Mouse (Mus musculus): ENCODE results near the gene Slc27a5. TPM values are rescaled to one million over a fixed set of nuclear protein-coding genes. Genes with fewer than 3 reads are reported as not detected.

Slc27a5 gene
- total RNA-seq, 2 experiments from 2014 or later, result not detected

GRCm38 (mm10) chr7:12943488-12943887 is 54.5 kb downstream of the Slc27a5 start:
- intact Hi-C loops (cut with DNase I), result no loop called here
- DNase-seq, result no peak

DNA sequence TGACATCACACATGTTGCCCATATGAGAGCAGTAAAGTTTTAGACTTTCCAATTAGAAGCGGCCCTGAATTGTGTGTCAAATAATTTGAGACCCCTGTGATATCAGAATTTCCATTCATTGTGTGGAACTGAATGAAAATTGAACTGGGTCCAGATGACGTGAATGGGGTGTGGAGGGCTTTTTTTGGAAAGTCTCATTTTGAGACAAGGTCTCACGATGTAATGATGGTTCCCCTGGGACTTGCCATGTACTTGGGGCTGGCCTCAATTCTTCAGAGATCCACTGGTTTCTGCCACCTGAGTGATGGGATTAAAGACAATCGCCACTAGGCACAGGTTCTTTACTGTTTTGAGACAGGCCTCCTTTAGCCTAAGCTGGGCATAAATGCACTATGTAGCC is 57.4 kb downstream of the Slc27a5 start:
- no peak for DNase-seq
- intact Hi-C loops (cut with DNase I), result no loop called here

Other genes with a start within 250 kb of the Slc27a5 start
- 1 to 10 TPM; 1.4 TPM for gene Zscan18, start 194.6 kb downstream of the Slc27a5 start, total RNA-seq (2021)
- gene Zfp329, start 179.3 kb downstream of the Slc27a5 start, total RNA-seq (2021), result 1 to 10 TPM; 8.6 to 9.3 TPM
- 10 to 100 TPM; 15.1 to 17.3 TPM for gene Zfp110, start 163.4 kb downstream of the Slc27a5 start, total RNA-seq (2021)
- 1 to 10 TPM; 3.9 to 4.0 TPM for gene Zfp128, start 117.0 kb downstream of the Slc27a5 start, total RNA-seq (2021)
- 1 to 10 TPM; 6.6 to 6.8 TPM for gene Zscan22, start 100.4 kb downstream of the Slc27a5 start, total RNA-seq (2021)
- 100 to 1,000 TPM; 536 to 584 TPM for gene Rps5, start 75.9 kb downstream of the Slc27a5 start, total RNA-seq (2021)
- under 1 TPM; 0.22 to 0.29 TPM for gene Rnf225, start 70.8 kb downstream of the Slc27a5 start, total RNA-seq (2021)
- gene Zfp324, start 32.4 kb downstream of the Slc27a5 start, total RNA-seq (2021), result 1 to 10 TPM; 4.1 to 4.5 TPM
- 1 to 10 TPM; 2.6 to 3.3 TPM for gene Zfp446, start 20.3 kb downstream of the Slc27a5 start, total RNA-seq (2021)
- 100 to 1,000 TPM; 115 TPM for gene Trim28, start 922 bp upstream of the Slc27a5 start, total RNA-seq (2021)
- 1 to 10 TPM; 8.4 to 9.2 TPM for gene Zbtb45, start 11.8 kb upstream of the Slc27a5 start, total RNA-seq (2021)
- gene Chmp2a, start 36.6 kb upstream of the Slc27a5 start, total RNA-seq (2021), result 100 to 1,000 TPM; 129 to 130 TPM
- gene Ube2m, start 40.1 kb upstream of the Slc27a5 start, total RNA-seq (2021), result 100 to 1,000 TPM; 179 TPM
- 1 to 10 TPM in 1 of 2 experiments, under 1 TPM in 1; 0.73 to 1.0 TPM for gene Mzf1, start 56.6 kb upstream of the Slc27a5 start, total RNA-seq (2021)
- gene Vmn1r85, start 97.0 kb upstream of the Slc27a5 start, total RNA-seq (2021), result not detected
- gene Vmn1r86, start 121.7 kb upstream of the Slc27a5 start, total RNA-seq (2021), result not detected
- not detected for gene Vmn1r87, start 142.0 kb upstream of the Slc27a5 start, total RNA-seq (2021)
- gene Vmn1r88, start 161.4 kb upstream of the Slc27a5 start, total RNA-seq (2021), result under 1 TPM; 0.07 TPM
- gene Vmn1r89, start 214.8 kb upstream of the Slc27a5 start, total RNA-seq (2021), result not detected

Measured in heart, postnatal 14 days (tissue).